Mouse (Mus musculus): ENCODE measurements around the gene Slc50a1. TPM values are rescaled to one million over a fixed set of nuclear protein-coding genes. Genes with fewer than 3 reads are reported as not detected.
A peak's percentile ranks its signal among the peaks of the same experiment; 100 is the strongest.

The Slc50a1 gene
- 107 and 113 TPM in 2 replicates for polyA plus RNA-seq (2015; fragmentation: Nextera tagmentation; extraction: Ambion mirVana)

GRCm38 (mm10) chr3:89270051-89270755, at the start of gene Slc50a1:
Gene Slc50a1 (minus strand): TSS chr3:89270570.
- Histone ChIP-seq H3K27me3 (ENCODE audit: control insufficient read depth, insufficient read depth, low read length) (no peaks in the 10 kb centered on the region), H3K4me2 (replicated peaks; ENCODE audit: low read depth) (peak within 1 kb of the TSS; percentile 69), H3K9me3 (ENCODE audit: control insufficient read depth, low read length) (no peaks in the 10 kb centered on the region), H3K4me3 (ENCODE audit: low read depth, low read length) (peak within 1 kb of the TSS; percentile 51), H3K27ac (replicated peaks) (peak within 1 kb of the TSS; percentile 82), H3K36me3 (ENCODE audit: control insufficient read depth, insufficient read depth, low read length) (peaks cover 9% of the 10 kb centered on the region), H3K4me1 (replicated peaks; ENCODE audit: control insufficient read depth, insufficient read depth) (peaks cover 12% of the 10 kb centered on the region), H3K9ac (ENCODE audit: low read length) (peak within 1 kb of the TSS; percentile 63)
- peak; percentile 43 for ATAC-seq (ENCODE audit: low FRiP score, low TSS enrichment)
- TF ChIP-seq CTCF (IDR thresholded peaks at IDR 0.05; ENCODE audit: low read depth) = peak; percentile 77
- no peak for TF ChIP-seq EP300 (optimal IDR thresholded peaks at IDR 0.05)
- 1% methylated on average over 39 of the region's 39 CpGs for WGBS
- peak; percentile 88 for DNase-seq (ENCODE audit: low spot score)

DNA sequence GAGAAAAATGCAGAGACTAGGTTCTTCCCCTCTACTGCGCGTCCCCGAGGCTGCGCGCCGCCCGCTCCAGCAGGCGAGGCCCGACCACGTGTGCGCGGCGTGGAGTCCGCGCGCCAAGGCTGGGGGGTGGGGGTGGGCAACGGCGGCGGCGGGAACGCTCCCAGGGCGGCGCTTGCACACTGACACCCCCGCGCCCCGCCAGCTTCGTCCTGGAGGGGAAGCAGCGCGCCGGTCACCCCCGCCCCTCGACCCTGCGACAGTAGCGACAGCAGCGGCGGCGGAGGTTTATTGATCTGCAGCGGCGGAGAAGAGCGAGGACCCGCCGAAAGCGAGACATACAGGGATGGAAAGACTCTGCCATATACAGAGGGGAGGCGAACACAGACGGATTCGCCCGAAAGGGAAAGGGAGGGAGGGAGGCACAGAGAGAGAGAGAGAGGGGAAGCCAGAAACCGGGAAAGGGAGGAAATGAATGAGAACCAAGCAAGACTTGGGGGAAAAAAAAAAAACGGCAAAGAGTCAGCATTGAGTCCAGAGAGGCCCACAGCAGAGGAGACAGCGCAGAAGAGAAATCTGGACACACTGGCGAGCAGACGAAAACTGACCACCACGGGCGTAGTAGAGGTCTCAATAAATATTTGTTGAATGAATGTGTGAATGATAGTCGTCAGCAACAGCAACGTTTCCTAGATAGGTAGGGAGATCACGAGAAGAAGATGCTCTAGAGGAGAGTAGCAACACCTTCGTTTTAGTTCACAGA, 49.4 kb upstream of the Slc50a1 start:
- TF ChIP-seq CTCF (IDR thresholded peaks at IDR 0.05; ENCODE audit: low read depth) (no peak), EP300 (optimal IDR thresholded peaks at IDR 0.05) (no peak)
- Histone ChIP-seq H3K4me2 (replicated peaks; ENCODE audit: low read depth) (peak overlapping the region; percentile 99), H3K36me3 (ENCODE audit: control insufficient read depth, insufficient read depth, low read length) (no peaks in the 10 kb centered on the region), H3K9me3 (ENCODE audit: control insufficient read depth, low read length) (no peaks in the 10 kb centered on the region), H3K4me3 (ENCODE audit: low read depth, low read length) (peak overlapping the region; percentile 56), H3K27ac (replicated peaks) (0 out of 2 replicates have a peak overlapping the region, but pooled peaks have one; percentile 30), H3K27me3 (ENCODE audit: control insufficient read depth, insufficient read depth, low read length) (no peaks in the 10 kb centered on the region), H3K4me1 (replicated peaks; ENCODE audit: control insufficient read depth, insufficient read depth) (peaks cover 15% of the 10 kb centered on the region), H3K9ac (ENCODE audit: low read length) (peak overlapping the region; percentile 49; the same call in 1 of the 2 replicates)
- ATAC-seq (ENCODE audit: low FRiP score, low TSS enrichment) (no peak), DNase-seq (ENCODE audit: low spot score) (peak; percentile 37)
- 3% methylated on average over 51 of the region's 58 CpGs for WGBS

DNA sequence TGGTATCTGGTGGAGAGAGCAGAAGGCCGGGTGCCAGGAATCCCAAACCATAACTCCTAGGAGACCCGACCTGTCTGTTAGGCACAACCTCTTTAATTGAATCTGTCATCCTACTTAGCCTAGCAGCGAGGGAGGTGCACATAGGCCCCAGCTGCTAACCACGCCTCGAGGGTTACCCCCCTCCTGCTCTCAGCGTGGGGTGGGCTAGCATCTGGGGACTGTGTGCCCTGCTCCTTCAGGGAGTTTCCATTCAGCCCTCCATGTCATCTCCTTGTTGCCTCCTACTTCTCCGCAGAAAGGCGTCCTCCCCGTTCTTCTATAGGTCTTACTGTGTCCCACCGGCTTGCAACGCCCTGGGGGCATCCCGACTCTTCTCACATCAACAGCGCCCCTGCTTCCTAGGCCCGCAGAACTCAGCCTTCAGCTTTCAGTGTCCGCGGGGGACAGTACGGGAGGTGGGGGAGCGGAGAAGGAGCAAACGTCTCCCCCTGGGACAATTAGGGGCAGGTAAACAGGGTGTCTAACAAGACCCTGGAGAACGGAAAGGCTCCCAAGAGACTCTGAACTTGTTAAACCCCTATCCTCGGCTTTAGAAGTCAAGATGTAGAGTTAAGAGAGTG, 48.7 kb upstream of the Slc50a1 start:
- peak overlapping the region; percentile 56 for H3K4me3 ChIP-seq (ENCODE audit: low read depth, low read length)
- peak overlapping the region; percentile 49; the same call in 1 of the 2 replicates for H3K9ac ChIP-seq (ENCODE audit: low read length)
- H3K27me3 ChIP-seq (ENCODE audit: control insufficient read depth, insufficient read depth, low read length) = no peaks in the 10 kb centered on the region
- no peak for ATAC-seq (ENCODE audit: low FRiP score, low TSS enrichment)
- H3K36me3 ChIP-seq (ENCODE audit: control insufficient read depth, insufficient read depth, low read length) = no peaks in the 10 kb centered on the region
- H3K4me1 ChIP-seq (replicated peaks; ENCODE audit: control insufficient read depth, insufficient read depth) = peaks cover 15% of the 10 kb centered on the region
- no peak for DNase-seq (ENCODE audit: low spot score)
- TF ChIP-seq CTCF (IDR thresholded peaks at IDR 0.05; ENCODE audit: low read depth) (no peak), EP300 (optimal IDR thresholded peaks at IDR 0.05) (no peak)
- H3K4me2 ChIP-seq (replicated peaks; ENCODE audit: low read depth) = peak overlapping the region; percentile 99
- WGBS = 30% methylated on average over 21 of the region's 21 CpGs
- no peaks in the 10 kb centered on the region for H3K9me3 ChIP-seq (ENCODE audit: control insufficient read depth, low read length)
- H3K27ac ChIP-seq (replicated peaks) = 0 out of 2 replicates have a peak overlapping the region, but pooled peaks have one; percentile 30

- Histone ChIP-seq H3K4me1 (replicated peaks; ENCODE audit: control insufficient read depth, insufficient read depth) (peaks cover 15% of the 10 kb centered on the region), H3K4me2 (replicated peaks; ENCODE audit: low read depth) (no peak overlapping the region), H3K9me3 (ENCODE audit: control insufficient read depth, low read length) (no peaks in the 10 kb centered on the region), H3K27me3 (ENCODE audit: control insufficient read depth, insufficient read depth, low read length) (no peaks in the 10 kb centered on the region), H3K36me3 (ENCODE audit: control insufficient read depth, insufficient read depth, low read length) (no peaks in the 10 kb centered on the region), H3K4me3 (ENCODE audit: low read depth, low read length) (no peak overlapping the region), H3K27ac (replicated peaks) (peak overlapping the region; percentile 58; the same call in 1 of the 2 replicates), H3K9ac (ENCODE audit: low read length) (no peak overlapping the region)
- WGBS = 62% methylated on average over 8 of the region's 8 CpGs
- TF ChIP-seq CTCF (IDR thresholded peaks at IDR 0.05; ENCODE audit: low read depth) (no peak), EP300 (optimal IDR thresholded peaks at IDR 0.05) (no peak)
- no peak for DNase-seq (ENCODE audit: low spot score)
- ATAC-seq (ENCODE audit: low FRiP score, low TSS enrichment) = no peak
These were observed 47.9 kb upstream of the Slc50a1 start for GRCm38 (mm10) chr3:89318316-89318715.

DNA sequence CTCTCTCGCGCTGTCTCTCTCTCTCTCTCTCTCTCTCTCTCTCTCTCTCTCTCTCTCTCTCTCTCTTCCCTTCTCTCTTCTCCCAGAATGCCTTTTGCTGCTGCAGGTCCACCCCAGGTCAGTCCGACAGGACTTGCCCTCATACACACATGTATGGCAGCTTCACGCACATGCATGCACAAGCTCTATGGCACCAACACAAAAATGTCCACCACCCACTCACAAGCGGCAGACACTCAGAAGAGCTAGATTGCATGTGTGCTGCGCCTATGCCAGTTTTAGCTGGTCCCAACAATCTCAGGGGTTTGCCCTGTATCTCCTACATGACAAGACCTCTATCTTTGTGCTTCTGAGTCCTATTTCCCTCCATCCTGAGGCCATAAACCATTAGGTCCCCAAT, 46.9 kb upstream of the Slc50a1 start:
- DNase-seq (ENCODE audit: low spot score) = no peak
- Histone ChIP-seq H3K9ac (ENCODE audit: low read length) (no peak overlapping the region), H3K27ac (replicated peaks) (no peak overlapping the region), H3K4me3 (ENCODE audit: low read depth, low read length) (no peak overlapping the region), H3K4me1 (replicated peaks; ENCODE audit: control insufficient read depth, insufficient read depth) (peaks cover 15% of the 10 kb centered on the region), H3K9me3 (ENCODE audit: control insufficient read depth, low read length) (no peaks in the 10 kb centered on the region), H3K36me3 (ENCODE audit: control insufficient read depth, insufficient read depth, low read length) (no peaks in the 10 kb centered on the region), H3K4me2 (replicated peaks; ENCODE audit: low read depth) (no peak overlapping the region), H3K27me3 (ENCODE audit: control insufficient read depth, insufficient read depth, low read length) (no peaks in the 10 kb centered on the region)
- ATAC-seq (ENCODE audit: low FRiP score, low TSS enrichment) = no peak
- WGBS = 65% methylated on average over 6 of the region's 6 CpGs
- TF ChIP-seq EP300 (optimal IDR thresholded peaks at IDR 0.05) (no peak), CTCF (IDR thresholded peaks at IDR 0.05; ENCODE audit: low read depth) (no peak)
